Mouse (Mus musculus) layer of hippocampus, adult 2 months (tissue): ENCODE measurements at regions not wholly inside any gene's neighbourhood (a gene's known extent, or its start where the extent isn't known, plus 50 kb on each side); places are given as distances from the start of the nearest gene placed in this dataset.

ENCODE experiments used
- DNase-seq, 2 experiments: peaks; one replicate each; pipeline ENCODE4 v3.0.0; 2022; ENCODE audit warnings: low spot score in 2 of 2
- H3K27ac ChIP-seq: fragments of 200-600 bp; 2 replicates; pipeline ENCODE4 v1.8.1; 2022
- H3K4me3 ChIP-seq: fragments of 200-600 bp; 2 replicates; pipeline ENCODE4 v1.8.1; 2022; ENCODE audit warnings: mild to moderate bottlenecking
- CTCF ChIP-seq: fragments of 200-600 bp; conservative IDR thresholded peaks from 2 replicates; pipeline ENCODE4 v1.8.1; 2022; ENCODE audit warnings: antibody characterized with exemption, mild to moderate bottlenecking, moderate library complexity

- Histone ChIP-seq H3K27ac (no peak overlapping the region), H3K4me3 (no peak overlapping the region)
- no peak for DNase-seq
- TF ChIP-seq CTCF = no peak
These were observed 81.4 kb downstream of the Lhx2 start for GRCm38 (mm10) chr2:38420498-38420897.

DNA sequence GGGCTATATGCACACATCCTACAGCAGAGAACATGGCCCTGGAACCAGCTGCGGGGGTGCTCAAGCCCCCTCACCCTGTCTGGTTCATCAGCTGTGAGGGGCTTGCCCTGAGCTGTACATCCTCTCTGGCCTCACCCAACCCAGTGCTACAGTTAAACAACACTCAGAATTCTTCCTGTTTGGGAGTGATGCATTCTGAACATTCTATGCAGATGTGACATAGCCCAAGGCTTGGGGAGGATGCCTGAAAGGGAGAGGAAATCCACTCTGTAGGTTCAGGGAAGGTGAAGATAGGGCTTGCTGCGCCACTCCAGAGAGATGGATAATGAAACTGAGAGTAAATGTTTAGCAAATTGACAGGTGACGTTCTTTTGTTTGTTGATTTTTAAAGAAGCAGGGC, 83.3 kb downstream of the Lhx2 start:
- no peak overlapping the region for H3K4me3 ChIP-seq
- no peak for TF ChIP-seq CTCF
- no peak overlapping the region for H3K27ac ChIP-seq
- no peak for DNase-seq

DNA sequence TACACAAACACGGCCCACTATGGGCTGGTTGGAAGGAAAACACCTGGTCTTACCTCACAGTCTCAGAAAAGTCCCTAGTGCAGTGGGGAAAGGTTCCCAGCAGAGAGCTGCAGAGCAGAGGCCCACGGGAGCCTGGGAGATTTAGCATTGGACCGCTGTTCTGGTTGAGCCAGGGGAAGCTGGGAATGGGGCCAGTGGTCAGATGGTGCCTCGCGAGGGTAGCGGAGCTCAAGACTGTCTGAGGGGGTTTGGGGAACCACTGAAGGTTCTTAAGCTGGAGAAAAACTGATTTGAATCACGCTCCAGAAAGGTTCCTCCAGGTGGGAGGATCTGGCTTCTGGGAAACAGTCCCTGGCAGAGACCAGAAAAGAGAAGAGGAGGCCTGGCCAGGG, 84.8 kb downstream of the Lhx2 start:
- TF ChIP-seq CTCF = no peak
- Histone ChIP-seq H3K27ac (no peak overlapping the region), H3K4me3 (no peak overlapping the region)
- no peak for DNase-seq

DNA sequence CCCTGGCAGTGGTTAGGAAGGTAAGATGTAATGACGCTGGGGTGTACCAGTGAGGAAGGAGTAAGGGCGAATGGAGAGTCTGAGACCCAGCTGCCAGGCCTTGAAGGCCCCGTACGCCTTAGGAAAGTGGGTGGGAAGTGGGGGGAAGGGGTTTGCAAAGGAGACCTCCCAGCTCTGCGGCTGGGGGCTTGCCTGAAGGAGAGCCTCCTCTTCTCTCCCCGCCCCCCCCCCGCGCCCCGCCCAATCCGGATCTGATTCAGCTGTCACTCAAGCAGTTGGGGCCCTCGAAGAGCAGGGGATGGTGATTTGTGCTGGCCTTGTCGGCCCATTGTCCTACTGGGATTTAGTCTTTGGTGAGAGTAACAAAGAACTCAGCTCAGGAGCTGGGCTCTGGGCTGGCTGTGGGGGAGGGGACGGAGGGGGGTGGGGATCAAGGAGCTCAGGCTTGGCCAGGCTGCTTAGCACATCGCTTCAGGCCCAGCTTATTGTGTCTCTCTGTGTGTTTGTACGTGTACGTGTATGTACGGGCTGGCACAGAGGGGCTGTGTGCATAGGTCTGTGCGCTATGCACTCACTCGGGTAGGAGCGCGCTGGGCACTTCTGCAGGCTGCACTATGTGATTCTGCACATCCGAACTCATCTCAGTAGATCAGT, 85.3 kb downstream of the Lhx2 start:
- Histone ChIP-seq H3K4me3 (no peak overlapping the region), H3K27ac (no peak overlapping the region)
- TF ChIP-seq CTCF = no peak
- no peak for DNase-seq

DNA sequence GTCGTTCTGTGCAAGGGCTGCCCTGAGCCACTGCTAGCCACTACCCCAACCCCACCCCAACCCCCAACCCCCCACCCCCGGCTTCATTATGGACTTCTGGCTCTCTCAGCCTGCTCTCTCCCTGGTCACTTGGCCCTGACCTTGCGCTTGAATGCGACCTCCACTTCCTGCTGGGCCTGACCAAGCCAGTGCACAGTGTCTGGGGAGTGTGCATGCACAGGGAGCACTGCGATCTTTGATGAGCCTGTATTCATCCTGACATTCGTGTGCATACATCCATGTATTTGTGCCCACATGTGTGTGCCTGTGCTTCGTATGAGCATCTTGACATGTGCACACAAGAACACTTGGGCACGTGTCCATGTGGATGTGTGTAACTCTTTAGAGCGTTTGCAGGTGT, 85.9 kb downstream of the Lhx2 start:
- Histone ChIP-seq H3K27ac (no peak overlapping the region), H3K4me3 (no peak overlapping the region)
- TF ChIP-seq CTCF = no peak
- DNase-seq = no peak

DNA sequence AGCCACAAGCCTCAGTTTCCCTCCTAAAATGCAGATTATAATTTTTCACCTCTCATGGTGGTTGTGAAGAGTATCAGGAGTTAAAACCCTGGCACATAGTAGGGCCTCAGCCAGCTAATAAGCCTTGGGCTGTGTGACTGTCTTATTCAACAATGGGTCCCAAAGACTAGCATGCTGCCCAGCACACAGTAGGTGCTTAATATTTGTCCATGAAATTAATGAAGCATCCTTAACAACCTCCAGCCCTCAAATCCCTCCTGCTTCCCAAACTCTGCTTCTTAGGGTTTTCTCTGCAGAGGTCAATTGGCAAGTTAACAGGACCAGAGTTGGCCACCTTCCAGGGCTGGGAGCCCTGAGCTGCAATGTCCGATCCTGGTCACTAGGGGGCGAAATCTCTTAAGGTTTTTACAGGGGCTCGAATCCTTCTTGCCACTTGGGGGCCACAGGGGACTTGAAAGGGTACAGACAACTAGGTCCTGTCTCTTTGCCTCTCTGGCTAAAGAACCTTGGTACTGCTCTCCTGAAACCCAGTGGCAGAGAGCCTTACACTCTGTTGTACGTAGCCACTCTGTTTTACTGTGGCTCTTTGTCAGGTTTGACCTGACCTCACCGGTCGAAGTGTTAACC, 81.6 kb upstream of the Nek6 start:
- Histone ChIP-seq H3K4me3 (no peak overlapping the region), H3K27ac (no peak overlapping the region)
- peak; percentile 54 to 84 for DNase-seq
- TF ChIP-seq CTCF = peak; percentile 98

DNA sequence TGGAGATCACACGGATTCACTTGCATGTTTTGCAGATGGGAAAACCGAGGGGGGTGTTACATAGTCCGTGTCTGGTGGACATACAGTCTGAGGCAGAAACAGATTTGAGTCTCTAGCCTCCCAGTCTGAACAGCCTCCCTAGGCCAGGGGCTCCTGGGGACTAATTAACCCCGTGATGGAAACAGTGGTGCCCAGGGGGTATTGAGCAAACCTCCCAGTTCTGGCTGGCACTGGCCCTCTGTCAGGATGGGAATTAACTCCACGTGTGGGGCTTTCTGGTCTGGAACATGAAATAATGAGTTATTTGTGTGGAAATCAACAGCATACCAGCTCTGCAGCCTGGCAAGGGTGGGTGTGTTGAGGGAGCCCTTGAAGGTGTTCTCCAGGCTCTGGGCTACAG, 79.9 kb upstream of the Nek6 start:
- no peak for TF ChIP-seq CTCF
- H3K27ac ChIP-seq = no peak overlapping the region
- no peak for DNase-seq
- no peak overlapping the region for H3K4me3 ChIP-seq

DNA sequence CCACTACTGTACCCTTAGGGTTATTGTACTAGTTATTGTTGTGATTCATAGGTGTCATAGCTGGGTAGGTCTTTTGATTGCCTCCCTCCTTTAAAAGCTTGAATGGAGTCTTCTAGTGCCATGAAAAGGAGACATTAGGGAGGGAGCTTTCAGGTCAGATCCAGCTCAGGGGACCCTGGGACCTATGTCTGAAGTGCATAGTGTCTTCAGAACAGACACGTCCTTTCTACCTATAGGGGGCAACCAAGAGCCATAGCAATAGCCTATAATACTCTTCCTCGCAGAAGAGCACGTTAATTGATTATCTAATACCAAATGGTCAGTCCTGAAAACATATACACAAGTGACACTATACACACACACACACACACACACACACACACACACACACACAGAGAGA, 77.7 kb upstream of the Nek6 start:
- DNase-seq = no peak

DNA sequence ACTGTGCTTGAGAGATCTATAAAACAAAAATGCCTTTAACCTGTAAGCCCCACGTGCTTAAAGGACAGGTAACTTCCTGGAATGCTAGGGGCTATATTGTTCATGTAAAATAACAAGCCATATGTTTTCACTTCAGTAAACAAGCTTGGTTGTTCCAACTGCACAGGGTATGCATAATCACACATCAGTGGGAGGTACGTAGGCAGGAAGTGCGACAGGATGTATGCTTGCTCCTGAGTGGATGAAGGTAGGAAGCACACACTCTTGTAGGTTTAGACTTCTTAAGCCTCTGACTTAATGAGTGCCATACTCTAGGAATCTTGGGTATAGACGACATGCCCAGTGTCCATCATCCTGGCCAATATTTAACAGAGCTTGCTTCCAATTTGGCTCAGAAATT, 74.7 kb upstream of the Nek6 start:
- Histone ChIP-seq H3K4me3 (no peak overlapping the region), H3K27ac (no peak overlapping the region)
- no peak for DNase-seq
- no peak for TF ChIP-seq CTCF

More for the DNA sequence above, 77.7 kb upstream of the Nek6 start:
- peak; percentile 77 for TF ChIP-seq CTCF
- Histone ChIP-seq H3K4me3 (no peak overlapping the region), H3K27ac (no peak overlapping the region)

DNA sequence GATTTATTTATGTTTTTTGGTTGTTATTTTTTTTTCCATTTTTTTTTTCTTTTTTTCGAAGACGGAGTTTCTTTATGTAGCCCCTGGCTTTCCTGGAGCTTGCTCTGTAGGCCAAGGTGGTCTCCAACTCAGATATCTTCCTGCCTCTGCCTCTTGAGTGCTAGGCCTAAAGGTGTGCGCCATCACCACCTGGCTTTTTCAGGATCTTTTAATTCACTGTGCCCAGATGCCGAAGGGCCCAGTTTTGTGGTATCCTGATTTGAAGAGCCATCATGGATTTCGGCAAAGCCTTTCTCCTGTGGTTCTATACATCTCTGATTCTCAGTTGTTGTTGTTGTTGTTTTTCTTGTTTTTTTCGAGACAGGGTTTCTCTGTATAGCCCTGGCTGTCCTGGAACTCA, 72.3 kb upstream of the Nek6 start:
- Histone ChIP-seq H3K27ac (no peak overlapping the region), H3K4me3 (no peak overlapping the region)
- no peak for DNase-seq
- TF ChIP-seq CTCF = no peak

GRCm38 (mm10) chr2:38439973-38440372, 71.5 kb upstream of the Nek6 start:
- no peak for DNase-seq
- TF ChIP-seq CTCF = no peak
- Histone ChIP-seq H3K27ac (no peak overlapping the region), H3K4me3 (no peak overlapping the region)

- Histone ChIP-seq H3K4me3 (no peak overlapping the region), H3K27ac (no peak overlapping the region)
- TF ChIP-seq CTCF = no peak
- DNase-seq = no peak
These were observed 62.4 kb upstream of the Nek6 start for GRCm38 (mm10) chr2:38449092-38449491.

- H3K4me3 ChIP-seq = no peak overlapping the region
- DNase-seq = no peak
- TF ChIP-seq CTCF = no peak
- H3K27ac ChIP-seq = no peak overlapping the region
These were observed 54.9 kb upstream of the Nek6 start for GRCm38 (mm10) chr2:38456571-38456970.

GRCm38 (mm10) chr2:38460367-38460766, 51.1 kb upstream of the Nek6 start:
- no peak for TF ChIP-seq CTCF
- no peak for DNase-seq
- no peak overlapping the region for H3K4me3 ChIP-seq
- H3K27ac ChIP-seq = no peak overlapping the region
